Mouse (Mus musculus): ENCODE results near the gene Prkg1. TPM values are rescaled to one million over a fixed set of nuclear protein-coding genes. Genes with fewer than 3 reads are reported as not detected.

Prkg1 gene
- total and polyA plus RNA-seq, 3 experiments, result not detected

- no peaks in the 10 kb centered on the region for H3K27me3 ChIP-seq (ENCODE audit: control insufficient read depth in 1 of 2, insufficient read depth in 2 of 2, low read length in 2 of 2)
- no peak overlapping the region for H3K9ac ChIP-seq (ENCODE audit: control insufficient read depth, low read depth, low read length, poor library complexity, severe bottlenecking)
- H3K79me2 ChIP-seq (ENCODE audit: control insufficient read depth, insufficient read depth, low read length, poor library complexity), result no peaks in the 10 kb centered on the region
- H3K4me3 ChIP-seq (ENCODE audit: control insufficient read depth in 1 of 2, insufficient read depth in 1 of 2, low read depth in 2 of 2, low read length in 2 of 2), result no peak overlapping the region
- TF ChIP-seq MYB (IDR thresholded peaks at IDR 0.05; ENCODE audit: low read depth, low read length), result no peak
- no peak overlapping the region for H3K27ac ChIP-seq (ENCODE audit: control insufficient read depth, low read depth, low read length)
- DNase-seq (ENCODE audit: low read depth, low spot score), result no peak
- H3K4me1 ChIP-seq (ENCODE audit: control insufficient read depth in 1 of 2, insufficient read depth in 2 of 2, low read length in 2 of 2), result no peaks in the 10 kb centered on the region
- H3K36me3 ChIP-seq (ENCODE audit: control insufficient read depth in 1 of 2, insufficient read depth in 2 of 2, low read length in 2 of 2), result no peaks in the 10 kb centered on the region
- H3K9me3 ChIP-seq (replicated peaks; ENCODE audit: insufficient read depth, low read length), result no peaks in the 10 kb centered on the region
Observed at GRCm38 (mm10) chr19:31489606-31490005, 275.2 kb downstream of the Prkg1 start.

GRCm38 (mm10) chr19:31471766-31472165 is 293.1 kb downstream of the Prkg1 start:
- TF ChIP-seq RCOR1 (IDR thresholded peaks at IDR 0.05; ENCODE audit: low read depth, low read length) (no peak), HCFC1 (IDR thresholded peaks at IDR 0.05; ENCODE audit: low read depth, low read length) (no peak), NRF1 (IDR thresholded peaks at IDR 0.05; ENCODE audit: insufficient read depth, low read depth, low read length, poor library complexity, severe bottlenecking) (no peak), SIN3A (IDR thresholded peaks at IDR 0.05; ENCODE audit: low read length) (no peak), GABPA (IDR thresholded peaks at IDR 0.05; ENCODE audit: low read depth, low read length) (no peak), POLR2AphosphoS2 (IDR thresholded peaks at IDR 0.05; ENCODE audit: low read length) (no peak), ZKSCAN1 (IDR thresholded peaks at IDR 0.05; ENCODE audit: low read depth, low read length) (no peak), ZC3H11A (IDR thresholded peaks at IDR 0.05; ENCODE audit: low read depth, low read length) (no peak), MYC (IDR thresholded peaks at IDR 0.05; ENCODE audit: low read depth, low read length) (no peak), USF1 (IDR thresholded peaks at IDR 0.05; ENCODE audit: low read depth, low read length) (no peak), MAZ (IDR thresholded peaks at IDR 0.05; ENCODE audit: low read depth, low read length) (no peak), TBP (IDR thresholded peaks at IDR 0.05; ENCODE audit: low read depth, low read length) (no peak), MAFK (IDR thresholded peaks at IDR 0.05; ENCODE audit: borderline replicate concordance, low read depth, low read length) (no peak), BHLHE40 (IDR thresholded peaks at IDR 0.05; ENCODE audit: borderline replicate concordance, low read depth, low read length) (no peak), ZNF384 (IDR thresholded peaks at IDR 0.05; ENCODE audit: low read depth, low read length) (no peak), MEF2A (IDR thresholded peaks at IDR 0.05; ENCODE audit: extremely low read depth, insufficient replicate concordance, low read depth, low read length, poor library complexity, severe bottlenecking) (no peak), MAX (IDR thresholded peaks at IDR 0.05; ENCODE audit: low read length) (no peak), CHD1 (IDR thresholded peaks at IDR 0.05; ENCODE audit: low read depth, low read length) (no peak), ELF1 (IDR thresholded peaks at IDR 0.05; ENCODE audit: low read depth, low read length) (no peak)
- H3K27me3 ChIP-seq (ENCODE audit: control insufficient read depth in 1 of 2, insufficient read depth in 2 of 2, low read length in 2 of 2), result no peaks in the 10 kb centered on the region
- no peak overlapping the region for H3K27ac ChIP-seq (ENCODE audit: control insufficient read depth, low read depth, low read length)
- no peaks in the 10 kb centered on the region for H3K36me3 ChIP-seq (ENCODE audit: control insufficient read depth in 1 of 2, insufficient read depth in 2 of 2, low read length in 2 of 2)
- H3K9ac ChIP-seq (ENCODE audit: control insufficient read depth, low read depth, low read length, poor library complexity, severe bottlenecking), result no peak overlapping the region
- no peak for DNase-seq (ENCODE audit: low read depth, low spot score)
- no peak overlapping the region for H3K4me3 ChIP-seq (ENCODE audit: control insufficient read depth in 1 of 2, insufficient read depth in 1 of 2, low read depth in 2 of 2, low read length in 2 of 2)
- H3K9me3 ChIP-seq (replicated peaks; ENCODE audit: insufficient read depth, low read length), result no peaks in the 10 kb centered on the region
- no peaks in the 10 kb centered on the region for H3K4me1 ChIP-seq (ENCODE audit: control insufficient read depth in 1 of 2, insufficient read depth in 2 of 2, low read length in 2 of 2)
- H3K79me2 ChIP-seq (ENCODE audit: control insufficient read depth, insufficient read depth, low read length, poor library complexity), result no peaks in the 10 kb centered on the region

Measured in MEL (cell line).